Mouse (Mus musculus) neural tube, embryonic 15.5 days (tissue): ENCODE measurements around the gene Tescl. TPM values are rescaled to one million over a fixed set of nuclear protein-coding genes. Genes with fewer than 3 reads are reported as not detected.
A peak's percentile ranks its signal among the peaks of the same experiment; 100 is the strongest.

Source experiments
- ATAC-seq: fragments of 200-750 bp; cut with Nextera tagmentation; 2 replicates; pipeline ENCODE4 v1.8.0; 2017; ENCODE audit warnings: mild to moderate bottlenecking, moderate TSS enrichment, moderate library complexity; ENCODE audit not compliant: low FRiP score
- H3K27ac ChIP-seq: fragments of 300-500 bp; sonication (generic); replicated peaks from 2 replicates; pipeline ENCODE4 v1.5.1; 2015; ENCODE audit warnings: mild to moderate bottlenecking, inconsistent platforms
- H3K27me3 ChIP-seq: fragments of 300-500 bp; sonication (generic); replicated peaks from 2 replicates; pipeline ENCODE4 v1.6.1; 2015; ENCODE audit warnings: inconsistent platforms
- H3K36me3 ChIP-seq: fragments of 300-500 bp; sonication (generic); 2 replicates; pipeline ENCODE4 v1.6.1; 2015; ENCODE audit warnings: inconsistent platforms
- H3K4me1 ChIP-seq: fragments of 300-500 bp; sonication (generic); 2 replicates; pipeline ENCODE4 v1.6.1; 2015; ENCODE audit warnings: inconsistent platforms
- H3K4me2 ChIP-seq: fragments of 300-500 bp; sonication (generic); 2 replicates; pipeline ENCODE4 v1.6.1; 2015; ENCODE audit warnings: inconsistent platforms, mild to moderate bottlenecking, moderate library complexity
- H3K4me3 ChIP-seq: fragments of 300-500 bp; sonication (generic); replicated peaks from 2 replicates; pipeline ENCODE4 v1.5.1; 2015; ENCODE audit warnings: mild to moderate bottlenecking, inconsistent platforms
- H3K9ac ChIP-seq: fragments of 300-500 bp; sonication (generic); replicated peaks from 2 replicates; pipeline ENCODE4 v1.6.1; 2015; ENCODE audit warnings: mild to moderate bottlenecking, inconsistent platforms
- H3K9me3 ChIP-seq: fragments of 300-500 bp; sonication (generic); replicated peaks from 2 replicates; pipeline ENCODE4 v1.6.1; 2016; ENCODE audit warnings: inconsistent platforms
- WGBS: fragments of 180-500 bp; shearing (Covaris S2); methylation state at CpG from one replicate; pipeline ENCODE4 v1.1.7; 2015; ENCODE audit warnings: mixed read lengths; 5-methylcytosine and 5-hydroxymethylcytosine counted together
- polyA plus RNA-seq: library from polyadenylated mRNA; unstranded; fragments of >200 nt; fragmentation: Nextera tagmentation; extraction: Ambion mirVana; gene quantifications from 2 replicates; pipeline ENCODE4 v1.2.1, GENCODE M21; 2015

Tescl gene
- polyA plus RNA-seq, result 0.24 and 0.29 TPM in 2 replicates

DNA sequence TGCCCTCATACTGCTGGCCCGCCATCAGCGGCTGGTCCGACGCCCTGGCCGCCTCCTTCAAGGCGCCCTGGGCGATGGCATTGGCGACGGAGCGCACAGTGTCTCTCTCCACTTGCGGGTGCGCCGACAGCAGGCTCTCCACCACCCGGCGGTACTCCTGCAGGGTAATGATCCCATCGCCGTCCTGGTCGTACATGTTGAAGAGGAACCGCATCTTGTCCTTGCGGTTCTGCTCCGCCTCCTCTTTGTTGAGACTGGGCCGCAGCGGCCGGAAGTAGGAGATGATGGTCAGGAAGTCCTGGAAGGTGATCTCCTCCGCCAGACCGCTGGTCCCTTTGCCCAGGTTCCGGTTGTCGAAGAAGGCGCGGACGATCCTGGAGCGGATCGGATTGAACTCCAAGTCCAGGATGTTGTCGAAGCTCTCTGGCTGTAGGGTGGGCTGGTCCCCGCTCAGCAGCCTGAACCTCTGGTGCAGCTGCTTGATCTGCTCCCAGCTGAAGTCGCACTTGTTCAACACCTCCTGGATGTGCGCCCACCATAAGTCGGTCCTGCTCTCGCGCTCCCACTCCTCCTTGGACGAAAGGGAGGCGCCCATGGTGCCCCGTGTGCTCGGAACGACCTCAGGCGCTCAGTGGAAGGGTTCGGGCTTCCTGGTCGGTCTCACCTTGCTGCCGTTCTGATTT, at the start of gene Tescl:
Gene Tescl (minus strand): TSS at position 633 of the 683 bp plus-strand sequence.
- Histone ChIP-seq H3K9ac (no peak within 1 kb of the TSS), H3K36me3 (no peaks in the 10 kb centered on the region), H3K27ac (no peak within 1 kb of the TSS), H3K27me3 (peaks cover 19% of the 10 kb centered on the region), H3K4me3 (peak within 1 kb of the TSS; percentile 12; the same call in 1 of the 2 replicates), H3K9me3 (no peaks in the 10 kb centered on the region), H3K4me2 (peak within 1 kb of the TSS; percentile 23; the same call in 1 of the 2 replicates), H3K4me1 (no peaks in the 10 kb centered on the region)
- no peak for ATAC-seq
- WGBS, result 48% methylated on average over 49 of the region's 49 CpGs

DNA sequence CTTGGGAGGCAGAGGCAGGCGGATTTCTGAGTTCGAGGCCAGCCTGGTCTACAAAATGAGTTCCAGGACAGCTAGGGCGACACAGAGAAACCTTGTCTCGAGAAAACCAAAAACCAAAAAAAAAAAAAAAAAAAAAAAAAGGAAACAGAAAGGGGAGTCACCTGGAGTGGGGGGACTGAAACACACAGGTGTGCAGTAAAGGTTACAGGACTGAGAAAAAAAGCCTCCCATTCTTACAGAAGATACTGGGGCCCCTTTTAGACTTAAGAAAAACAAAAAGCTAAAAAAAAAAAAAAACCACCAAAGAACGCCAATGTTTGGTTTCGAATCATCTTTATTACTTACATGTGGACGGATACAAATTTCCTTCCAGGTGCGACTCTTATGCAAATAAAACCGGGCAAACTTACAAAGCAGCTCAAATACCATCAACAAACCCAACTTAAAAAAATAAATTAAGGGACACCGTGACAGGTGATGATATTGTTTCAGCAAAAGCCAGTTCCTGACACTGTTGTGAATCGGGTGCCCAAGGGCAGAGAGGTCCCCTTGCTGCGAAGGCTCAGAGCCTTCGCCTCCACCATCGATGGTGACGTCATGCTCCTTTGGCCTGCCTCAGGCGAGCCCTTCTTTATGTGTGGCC, 49.1 kb upstream of the Tescl start:
- no peak overlapping the region for H3K4me3 ChIP-seq
- no peaks in the 10 kb centered on the region for H3K27me3 ChIP-seq
- no peaks in the 10 kb centered on the region for H3K36me3 ChIP-seq
- ATAC-seq, result no peak
- H3K9me3 ChIP-seq, result no peaks in the 10 kb centered on the region
- no peak overlapping the region for H3K4me2 ChIP-seq
- H3K27ac ChIP-seq, result no peak overlapping the region
- H3K4me1 ChIP-seq, result peaks cover 4% of the 10 kb centered on the region
- H3K9ac ChIP-seq, result no peak overlapping the region
- WGBS, result 87% methylated on average over 16 of the region's 16 CpGs

DNA sequence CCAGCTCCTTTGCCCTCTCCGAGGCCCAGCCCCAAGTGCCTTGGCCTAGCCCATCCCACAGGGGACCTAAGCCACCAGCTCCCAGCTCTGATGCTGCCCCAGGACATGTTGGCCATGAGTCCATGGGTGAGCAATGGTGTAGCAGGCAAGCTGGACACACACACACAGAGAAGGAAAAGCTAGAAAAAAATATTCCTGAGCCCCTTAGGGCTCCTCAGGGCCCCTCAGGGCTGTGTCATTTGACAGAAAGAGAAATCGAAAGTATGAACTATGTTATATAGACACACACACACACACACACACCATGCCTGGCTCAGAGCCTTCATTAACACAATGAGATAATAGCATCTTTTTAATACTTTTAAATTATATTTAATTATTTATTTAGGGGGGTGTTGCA, 46.6 kb upstream of the Tescl start:
- H3K36me3 ChIP-seq, result no peaks in the 10 kb centered on the region
- WGBS, result 80% methylated on average over 2 of the region's 2 CpGs
- no peak overlapping the region for H3K9ac ChIP-seq
- H3K4me2 ChIP-seq, result no peak overlapping the region
- H3K4me1 ChIP-seq, result peaks cover 11% of the 10 kb centered on the region
- peaks cover 9% of the 10 kb centered on the region; the same call in 1 of the 2 replicates for H3K27me3 ChIP-seq
- no peak for ATAC-seq
- no peak overlapping the region for H3K27ac ChIP-seq
- H3K9me3 ChIP-seq, result no peaks in the 10 kb centered on the region
- no peak overlapping the region for H3K4me3 ChIP-seq

DNA sequence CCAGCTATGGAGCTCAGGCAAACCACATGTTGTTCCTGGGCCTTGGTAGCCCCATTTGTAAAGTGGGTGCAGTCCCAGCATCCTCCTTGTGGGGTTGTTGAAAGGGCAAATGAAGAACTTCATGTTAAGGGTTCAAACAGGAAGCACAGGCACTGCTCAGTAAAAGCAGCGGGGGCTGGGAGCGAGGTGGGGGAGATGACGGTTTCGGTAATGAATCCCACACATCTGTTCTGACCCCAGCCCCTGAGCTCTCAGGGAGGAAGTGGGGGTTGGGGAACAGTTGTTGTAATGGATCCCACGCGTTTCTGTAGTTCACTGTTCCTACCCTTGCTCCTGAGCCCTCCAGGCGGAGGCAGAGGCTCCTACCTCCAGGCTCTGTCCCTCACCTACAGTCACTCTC, 46.2 kb upstream of the Tescl start:
- peaks cover 11% of the 10 kb centered on the region for H3K4me1 ChIP-seq
- H3K9ac ChIP-seq, result no peak overlapping the region
- H3K27ac ChIP-seq, result no peak overlapping the region
- H3K9me3 ChIP-seq, result no peaks in the 10 kb centered on the region
- H3K36me3 ChIP-seq, result no peaks in the 10 kb centered on the region
- H3K4me3 ChIP-seq, result no peak overlapping the region
- ATAC-seq, result no peak
- peaks cover 9% of the 10 kb centered on the region; the same call in 1 of the 2 replicates for H3K27me3 ChIP-seq
- WGBS, result 67% methylated on average over 7 of the region's 7 CpGs
- H3K4me2 ChIP-seq, result no peak overlapping the region

DNA sequence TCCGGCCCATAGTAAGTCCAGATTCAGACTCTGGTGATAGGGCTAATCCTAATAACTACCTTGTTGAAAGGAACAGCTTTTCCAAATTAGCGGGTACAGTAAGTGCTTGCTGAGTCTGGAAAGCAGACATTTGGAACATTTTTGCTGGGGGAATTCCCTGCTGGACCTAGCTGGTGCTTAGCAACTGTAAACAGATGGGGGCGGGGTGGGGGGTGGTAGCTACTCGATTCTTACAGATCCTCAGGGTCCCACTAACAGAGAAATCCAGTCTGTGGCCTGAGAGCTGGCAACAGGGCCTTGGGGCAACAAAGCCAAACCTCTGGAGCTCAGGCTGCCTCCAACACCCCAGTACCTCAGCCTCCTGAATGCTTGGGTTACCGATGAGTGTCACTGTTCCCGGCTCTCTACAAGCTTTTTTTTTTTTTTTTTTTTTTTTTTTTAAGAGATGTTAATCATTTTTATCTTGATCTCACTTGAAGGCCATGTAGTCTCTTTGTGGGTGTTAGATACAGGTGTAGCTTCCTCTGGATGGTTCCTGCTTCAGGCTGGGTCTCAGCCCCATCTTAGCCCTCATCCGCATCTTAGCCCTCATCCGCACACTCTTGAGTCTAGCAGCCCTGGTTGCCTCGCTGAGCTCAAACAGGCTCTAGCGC, 44.4 kb upstream of the Tescl start:
- Histone ChIP-seq H3K4me3 (no peak overlapping the region), H3K9me3 (no peaks in the 10 kb centered on the region), H3K27me3 (peaks cover 9% of the 10 kb centered on the region; the same call in 1 of the 2 replicates), H3K9ac (no peak overlapping the region), H3K27ac (no peak overlapping the region), H3K4me1 (peaks cover 13% of the 10 kb centered on the region), H3K36me3 (no peaks in the 10 kb centered on the region), H3K4me2 (no peak overlapping the region)
- ATAC-seq, result no peak
- 71% methylated on average over 10 of the region's 10 CpGs for WGBS

DNA sequence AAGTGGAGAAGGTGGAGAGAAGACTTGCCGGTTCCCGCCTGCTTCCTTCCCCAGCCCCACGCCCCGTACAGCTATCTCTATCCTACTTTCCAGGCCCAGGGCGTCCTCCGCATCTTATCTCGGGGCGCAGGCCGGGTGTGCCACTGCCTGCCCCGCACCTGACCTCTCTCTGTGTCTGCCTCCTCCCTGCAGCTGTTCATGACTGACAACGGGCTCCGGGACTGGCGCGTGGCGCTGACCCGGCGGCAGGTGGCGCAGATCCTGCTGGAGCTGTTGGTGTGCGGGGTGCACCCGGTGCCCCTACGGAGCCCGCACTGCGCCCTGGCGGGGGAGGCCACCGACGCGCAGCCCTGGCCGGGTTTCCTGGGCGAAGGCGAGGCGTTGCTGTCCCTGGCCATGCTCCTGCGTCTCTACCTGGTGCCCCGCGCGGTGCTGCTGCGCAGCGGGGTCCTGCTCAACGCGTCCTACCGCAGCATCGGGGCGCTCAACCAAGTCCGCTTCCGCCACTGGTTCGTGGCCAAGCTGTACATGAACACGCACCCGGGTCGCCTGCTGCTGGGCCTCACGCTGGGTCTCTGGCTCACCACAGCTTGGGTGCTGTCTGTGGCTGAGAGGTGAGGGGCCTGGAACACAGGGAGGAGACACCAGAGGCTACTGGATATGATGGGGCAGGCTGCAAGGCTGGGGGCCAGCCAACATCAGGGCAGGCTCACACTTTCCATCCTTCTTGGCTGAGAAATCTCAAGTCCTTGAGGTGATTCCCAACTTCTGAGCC, 43.5 kb upstream of the Tescl start:
- Histone ChIP-seq H3K36me3 (no peaks in the 10 kb centered on the region), H3K9ac (peak overlapping the region; percentile 26; the same call in 1 of the 2 replicates), H3K27ac (peak overlapping the region; percentile 37; the same call in 1 of the 2 replicates), H3K4me3 (peak overlapping the region; percentile 27), H3K4me2 (peak overlapping the region; percentile 57), H3K27me3 (peaks cover 9% of the 10 kb centered on the region; the same call in 1 of the 2 replicates), H3K9me3 (no peaks in the 10 kb centered on the region), H3K4me1 (peaks cover 14% of the 10 kb centered on the region)
- 9% methylated on average over 47 of the region's 49 CpGs for WGBS
- peak; percentile 20; the same call in 1 of the 2 replicates for ATAC-seq

DNA sequence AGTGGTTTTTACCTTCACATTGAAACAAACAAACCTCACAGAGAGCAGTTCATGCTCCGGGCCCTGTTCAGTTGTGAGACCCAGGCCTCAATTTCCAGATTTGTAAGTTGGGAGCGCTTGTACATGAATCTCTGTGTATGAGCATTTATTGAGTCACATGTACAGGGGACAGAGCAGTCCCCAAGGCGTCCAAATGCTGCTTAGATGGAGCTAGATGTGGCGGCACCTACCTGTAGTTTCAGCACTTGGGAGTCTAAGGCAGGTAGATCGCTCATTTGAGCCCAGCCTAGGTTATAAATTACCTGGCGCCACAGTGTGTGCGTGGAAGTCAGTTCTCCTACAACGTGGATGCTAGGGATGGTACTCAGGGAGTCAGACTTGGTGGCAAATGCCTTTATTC, 42.7 kb upstream of the Tescl start:
- no peak overlapping the region for H3K4me3 ChIP-seq
- H3K4me2 ChIP-seq, result no peak overlapping the region
- H3K9me3 ChIP-seq, result no peaks in the 10 kb centered on the region
- WGBS, result 87% methylated on average over 8 of the region's 8 CpGs
- no peaks in the 10 kb centered on the region for H3K36me3 ChIP-seq
- H3K4me1 ChIP-seq, result peaks cover 14% of the 10 kb centered on the region
- no peak overlapping the region for H3K9ac ChIP-seq
- no peak for ATAC-seq
- no peak overlapping the region for H3K27ac ChIP-seq
- peaks cover 9% of the 10 kb centered on the region; the same call in 1 of the 2 replicates for H3K27me3 ChIP-seq

DNA sequence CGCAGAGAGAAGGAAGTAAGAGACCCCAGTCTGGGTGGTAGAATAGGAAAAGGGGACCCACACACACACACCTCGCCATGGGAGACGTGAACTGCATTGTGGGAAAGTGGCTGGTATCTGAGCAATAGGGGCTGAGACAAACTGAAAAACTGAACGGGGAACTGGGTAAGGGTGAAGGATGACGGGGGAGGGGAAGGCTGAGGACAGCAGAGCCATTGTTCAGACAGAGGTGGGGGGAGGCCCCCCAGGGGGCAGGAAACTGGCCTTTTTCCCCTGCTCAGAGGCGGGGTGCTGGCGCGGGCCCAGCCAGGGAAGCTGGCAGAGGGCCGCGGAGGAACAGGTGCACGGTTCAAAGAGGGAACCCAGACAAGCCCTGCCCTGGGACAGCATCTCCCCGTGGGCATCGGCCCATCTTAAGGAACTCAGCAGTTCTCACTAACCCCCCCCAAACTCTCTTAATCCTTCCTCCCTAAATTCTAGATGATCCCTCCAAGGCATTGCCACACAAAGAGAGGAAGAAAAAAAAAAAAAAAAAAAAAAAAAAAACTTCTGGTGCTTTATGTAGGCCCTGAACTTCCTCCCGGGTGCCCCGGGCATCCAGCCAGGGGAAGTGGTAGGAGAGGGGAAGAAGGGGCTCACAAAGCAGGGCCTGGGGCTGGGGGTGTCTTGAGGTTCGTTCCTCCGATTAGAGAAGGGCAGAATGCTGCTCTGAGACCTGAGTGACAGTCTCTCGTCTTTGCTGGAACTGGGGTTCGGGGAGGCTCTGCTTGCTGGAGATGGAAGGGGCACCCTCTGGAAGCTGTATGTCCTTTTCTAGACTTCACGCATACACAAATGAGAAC, 40.0 kb upstream of the Tescl start:
- peak overlapping the region; percentile 36 for H3K4me2 ChIP-seq
- ATAC-seq, result peak; percentile 37; the same call in 1 of the 2 replicates
- H3K9ac ChIP-seq, result no peak overlapping the region
- no peak overlapping the region for H3K4me3 ChIP-seq
- 31% methylated on average over 14 of the region's 20 CpGs for WGBS
- peak overlapping the region; percentile 73 for H3K27ac ChIP-seq
- peaks cover 14% of the 10 kb centered on the region for H3K4me1 ChIP-seq
- peaks cover 9% of the 10 kb centered on the region; the same call in 1 of the 2 replicates for H3K27me3 ChIP-seq
- H3K9me3 ChIP-seq, result no peaks in the 10 kb centered on the region
- no peaks in the 10 kb centered on the region for H3K36me3 ChIP-seq

DNA sequence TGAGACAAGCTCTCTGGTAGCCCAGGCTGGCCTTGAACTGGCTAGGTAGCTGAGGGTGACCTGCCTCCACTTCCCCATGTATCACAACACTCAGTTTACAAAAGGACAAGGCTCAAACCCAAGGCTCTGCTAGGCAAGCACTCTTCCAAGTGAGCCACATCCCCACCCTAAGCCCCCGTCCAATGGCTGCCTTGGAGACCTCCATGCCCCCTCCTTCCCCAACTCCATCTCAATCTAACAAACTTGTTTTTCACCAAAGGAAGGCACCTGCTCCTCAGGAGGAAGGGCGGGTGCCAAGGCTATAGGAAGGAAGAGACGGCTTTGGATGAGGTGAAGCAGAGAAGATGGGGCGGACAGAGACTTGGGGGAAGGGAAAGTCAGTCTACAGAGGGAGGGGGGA, 39.0 kb upstream of the Tescl start:
- ATAC-seq, result no peak
- H3K4me3 ChIP-seq, result no peak overlapping the region
- 72% methylated on average over 4 of the region's 4 CpGs for WGBS
- no peak overlapping the region for H3K9ac ChIP-seq
- no peaks in the 10 kb centered on the region for H3K9me3 ChIP-seq
- no peak overlapping the region for H3K27ac ChIP-seq
- no peak overlapping the region for H3K4me2 ChIP-seq
- H3K36me3 ChIP-seq, result no peaks in the 10 kb centered on the region
- peaks cover 9% of the 10 kb centered on the region; the same call in 1 of the 2 replicates for H3K27me3 ChIP-seq
- H3K4me1 ChIP-seq, result peaks cover 14% of the 10 kb centered on the region

DNA sequence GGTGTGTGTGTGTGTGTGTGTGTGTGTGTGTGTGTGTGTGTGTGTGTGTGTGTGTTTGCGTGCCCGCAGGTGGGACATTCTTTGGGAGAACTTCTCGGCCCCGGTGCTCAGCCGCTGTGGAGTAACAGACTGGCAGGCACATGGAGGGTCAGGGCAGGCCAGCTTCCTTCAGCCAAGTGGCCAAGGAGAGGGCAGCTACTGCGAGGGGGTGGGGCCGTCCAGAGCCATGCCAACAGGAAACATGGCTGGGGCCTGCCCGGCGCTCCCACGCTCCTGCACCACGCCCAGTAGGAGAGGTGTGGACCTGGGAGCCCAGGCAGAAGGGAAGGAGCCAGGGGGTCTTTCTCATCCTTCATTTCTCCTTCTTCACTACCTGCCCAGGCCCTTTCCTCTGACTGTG, 38.6 kb upstream of the Tescl start:
- Histone ChIP-seq H3K4me3 (no peak overlapping the region), H3K4me1 (peaks cover 11% of the 10 kb centered on the region), H3K9ac (no peak overlapping the region), H3K27ac (no peak overlapping the region), H3K27me3 (peaks cover 6% of the 10 kb centered on the region; the same call in 1 of the 2 replicates), H3K36me3 (no peaks in the 10 kb centered on the region), H3K9me3 (no peaks in the 10 kb centered on the region), H3K4me2 (no peak overlapping the region)
- no peak for ATAC-seq
- 89% methylated on average over 11 of the region's 11 CpGs for WGBS
